Mouse (Mus musculus): Measurements from ENCODE around the gene Gnaq.

The Gnaq gene

GRCm38 (mm10) chr19:16314295-16314821 lies 181.7 kb downstream of the Gnaq start:
- in situ Hi-C loops (cut with MboI, MseI): no loop called here

GRCm38 (mm10) chr19:16315525-16315924 lies 182.9 kb downstream of the Gnaq start:
- in situ Hi-C loops (cut with MboI, MseI): no loop called here

- in situ Hi-C loops (cut with MboI, MseI): no loop called here
Measured at GRCm38 (mm10) chr19:16318128-16318811, 185.6 kb downstream of the Gnaq start.

GRCm38 (mm10) chr19:16319986-16320385 lies 187.4 kb downstream of the Gnaq start:
- in situ Hi-C loops (cut with MboI, MseI): loop anchor here (5.0 kb wide), 1 partner anchor 258 kb away; no protein-coding TSS in a partner anchor

GRCm38 (mm10) chr19:16322986-16323385 lies 190.4 kb downstream of the Gnaq start:
- in situ Hi-C loops (cut with MboI, MseI): loop anchor here (5.0 kb wide), 1 partner anchor 261 kb away; no protein-coding TSS in a partner anchor

GRCm38 (mm10) chr19:16324239-16324638 lies 191.6 kb downstream of the Gnaq start:
- in situ Hi-C loops (cut with MboI, MseI): loop anchor here (5.0 kb wide), 1 partner anchor 262 kb away; no protein-coding TSS in a partner anchor

GRCm38 (mm10) chr19:16325911-16326310 lies 193.3 kb downstream of the Gnaq start:
- in situ Hi-C loops (cut with MboI, MseI): no loop called here

- in situ Hi-C loops (cut with MboI, MseI): no loop called here
Measured at GRCm38 (mm10) chr19:16327401-16328073, 194.9 kb downstream of the Gnaq start.

- in situ Hi-C loops (cut with MboI, MseI): no loop called here
Measured at GRCm38 (mm10) chr19:16328074-16328850, 195.6 kb downstream of the Gnaq start.

GRCm38 (mm10) chr19:16329056-16329455 lies 196.4 kb downstream of the Gnaq start:
- in situ Hi-C loops (cut with MboI, MseI): no loop called here

GRCm38 (mm10) chr19:16329648-16330047 lies 197.0 kb downstream of the Gnaq start:
- in situ Hi-C loops (cut with MboI, MseI): loop anchor here (10.0 kb wide), 1 partner anchor 205 kb away; no protein-coding TSS in a partner anchor

- in situ Hi-C loops (cut with MboI, MseI): loop anchor here (10.0 kb wide), 1 partner anchor 205 kb away; no protein-coding TSS in a partner anchor
Measured at GRCm38 (mm10) chr19:16330161-16330560, 197.5 kb downstream of the Gnaq start.

GRCm38 (mm10) chr19:16331047-16331446 lies 198.4 kb downstream of the Gnaq start:
- in situ Hi-C loops (cut with MboI, MseI): loop anchor here (10.0 kb wide), 1 partner anchor 206 kb away; no protein-coding TSS in a partner anchor

GRCm38 (mm10) chr19:16337866-16338530 lies 205.4 kb downstream of the Gnaq start:
- in situ Hi-C loops (cut with MboI, MseI): loop anchor here (10.0 kb wide), 1 partner anchor 213 kb away; no protein-coding TSS in a partner anchor

- in situ Hi-C loops (cut with MboI, MseI): loop anchor here (10.0 kb wide), 1 partner anchor 215 kb away; no protein-coding TSS in a partner anchor
Measured at GRCm38 (mm10) chr19:16339954-16340586, 207.4 kb downstream of the Gnaq start.

GRCm38 (mm10) chr19:16342702-16343101 lies 210.1 kb downstream of the Gnaq start:
- in situ Hi-C loops (cut with MboI, MseI): no loop called here

- in situ Hi-C loops (cut with MboI, MseI): no loop called here
Measured at GRCm38 (mm10) chr19:16345516-16345915, 212.9 kb downstream of the Gnaq start.

- in situ Hi-C loops (cut with MboI, MseI): no loop called here
Measured at GRCm38 (mm10) chr19:16347037-16347436, 214.4 kb downstream of the Gnaq start.

GRCm38 (mm10) chr19:16353701-16354136 lies 221.1 kb downstream of the Gnaq start:
- in situ Hi-C loops (cut with MboI, MseI): no loop called here

GRCm38 (mm10) chr19:16358148-16358547 lies 225.5 kb downstream of the Gnaq start:
- in situ Hi-C loops (cut with MboI, MseI): no loop called here
